Mouse (Mus musculus) cerebellum, adult 11 months (tissue): ENCODE results near the gene Vmn1r59.
"Not testable (repeated sequence)": the region's sequence is repeated elsewhere in the genome, so short reads cannot be mapped to it uniquely, and the experiment has no call there.

Experiments used
- DNase-seq: peaks from one replicate; pipeline ENCODE4 v3.0.0; 2022

The Vmn1r59 gene

DNA sequence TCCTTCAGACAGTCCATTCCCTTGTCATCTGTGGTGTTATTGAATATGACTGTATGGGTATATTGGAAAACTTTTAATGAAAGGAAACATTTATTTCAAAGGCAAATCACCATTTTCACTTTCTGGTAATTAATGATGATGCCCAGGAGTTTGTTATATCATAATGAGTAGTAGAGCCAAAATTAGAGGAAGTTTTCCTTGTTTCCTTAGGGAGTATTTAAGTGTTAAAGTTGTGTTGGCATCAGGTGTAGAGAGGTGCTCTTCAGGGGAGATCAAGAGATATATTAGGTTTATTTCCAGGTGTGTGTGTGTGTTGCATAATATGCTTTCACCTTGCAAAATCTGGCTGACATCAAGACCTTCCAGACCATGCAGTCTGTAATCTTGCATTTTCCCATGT, at the start of gene Vmn1r59:
TSS of gene Vmn1r59 (minus strand) at position 101 of the 400 bp plus-strand sequence.
- DNase-seq = no peak

DNA sequence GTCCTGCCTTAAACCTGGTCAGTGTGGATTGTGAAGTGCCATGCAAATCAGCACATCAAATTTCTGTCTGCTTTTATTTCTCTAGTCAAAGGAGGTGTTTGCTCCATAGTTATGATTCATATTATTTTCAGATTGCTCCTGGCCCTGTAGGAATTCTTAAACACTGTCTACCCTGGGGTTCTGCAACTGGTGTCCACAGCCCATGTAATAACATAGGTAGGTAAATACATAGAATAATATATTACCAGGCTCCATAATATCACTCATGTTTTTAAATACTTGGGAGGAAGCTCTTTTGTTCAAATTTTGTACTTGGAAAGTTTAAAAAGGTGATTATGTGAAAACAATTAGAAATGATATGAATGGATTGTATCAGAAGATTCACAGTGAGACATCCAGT, 37.3 kb upstream of the Vmn1r59 start, which contains the start of gene Vmn2r28:
TSS of gene Vmn2r28 (minus strand) at position 101 of the 400 bp plus-strand sequence.
- DNase-seq = not testable (repeated sequence)

DNA sequence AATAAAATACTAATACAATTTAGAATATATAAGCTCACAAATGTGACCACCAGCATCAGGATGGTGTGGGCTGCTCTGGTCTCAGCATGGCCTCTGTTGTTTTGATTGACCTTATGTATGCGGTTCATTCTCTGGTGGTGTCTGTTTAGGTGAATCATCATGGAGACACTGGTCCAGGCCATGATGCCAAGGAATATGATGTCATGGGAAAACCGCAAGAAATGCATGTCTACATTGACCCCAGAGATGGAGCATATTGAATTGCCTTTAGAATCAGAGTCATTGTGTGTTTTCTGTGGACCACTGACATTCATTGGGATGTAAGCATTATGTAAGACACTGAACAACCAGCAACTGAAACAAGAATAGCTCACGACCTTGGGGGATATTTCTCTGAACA, 2.6 kb downstream of the Vmn1r59 start:
- DNase-seq = not testable (repeated sequence)

DNA sequence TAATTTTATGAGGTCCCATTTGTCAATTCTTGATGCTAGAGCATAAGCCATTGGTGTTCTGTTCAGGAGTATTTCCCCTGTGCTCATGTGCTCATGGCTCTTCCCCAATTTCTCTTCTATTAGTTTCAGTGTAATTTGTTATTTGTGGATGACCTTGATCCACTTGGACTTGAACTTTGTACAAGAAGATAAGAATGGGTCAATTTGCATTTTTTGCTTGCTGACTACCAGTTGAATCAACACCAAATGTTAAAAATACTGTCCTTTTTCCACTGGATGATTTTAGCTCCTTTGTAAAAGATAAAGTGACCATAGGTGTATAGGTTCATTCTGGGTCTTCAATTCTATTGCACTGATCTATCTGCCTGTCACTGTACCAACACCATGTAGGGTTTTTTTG, 7.9 kb downstream of the Vmn1r59 start:
- DNase-seq = no peak

DNA sequence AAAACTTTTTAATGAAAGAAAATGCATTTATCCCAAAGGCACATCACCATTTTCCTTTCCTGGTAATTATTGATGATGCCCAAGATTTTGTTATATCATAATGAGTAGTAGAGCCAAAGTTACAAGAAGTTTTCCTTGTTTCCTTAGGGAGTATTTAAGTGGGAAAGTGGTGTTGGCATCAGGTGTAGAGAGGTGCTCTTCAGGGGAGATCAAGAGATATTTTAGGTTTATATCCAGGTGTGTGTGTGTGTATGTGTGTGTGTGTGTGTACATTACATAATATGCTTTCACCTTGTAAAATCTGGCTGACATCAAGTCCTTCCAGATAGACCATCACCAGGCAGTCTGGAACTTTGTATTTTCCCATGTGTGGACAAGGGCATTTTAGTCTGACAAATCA, 43.3 kb downstream of the Vmn1r59 start, which contains the start of gene Vmn1r58:
TSS of gene Vmn1r58 (minus strand) at position 101 of the 400 bp plus-strand sequence.
- not testable (repeated sequence) for DNase-seq

DNA sequence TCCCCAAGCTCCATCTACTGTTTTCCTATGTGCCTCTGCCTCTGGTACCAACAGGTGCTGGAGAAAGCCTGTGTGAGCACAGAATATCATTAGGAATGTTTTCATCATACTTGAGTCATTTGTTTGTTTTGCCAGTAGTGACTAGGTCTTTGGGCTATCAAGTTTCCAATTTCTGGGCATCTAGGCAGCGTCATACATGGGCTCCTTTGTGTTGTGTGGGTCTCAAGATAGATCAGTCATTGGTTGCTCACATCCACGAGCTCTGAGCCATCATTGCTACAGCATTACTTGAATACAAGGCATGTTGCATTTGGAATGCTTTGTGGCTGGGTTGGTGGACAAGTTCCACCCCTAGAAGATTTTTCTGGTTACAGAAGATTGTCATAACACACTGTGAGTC, 50.4 kb downstream of the Vmn1r59 start:
- DNase-seq = no peak
